ENCODE assay signal across 7 mouse cellular contexts in genomic region chrX:134540414-134541135, GRCm38 (mm10). TPM values are rescaled to one million over a fixed set of nuclear protein-coding genes. Genes with fewer than 3 reads are reported as not detected.
DNase-seq lines count a peak whose midpoint lies in the region; ATAC-seq and TF ChIP-seq lines count a peak whose summit lies in the region.

No protein-coding gene starts in this region.

- no peaks in the 10 kb centered on the region for H3K36me3 ChIP-seq in embryonic facial prominence, embryonic 14.5 days (ENCODE audit: control insufficient read depth, insufficient read depth, low read length)
- H3K36me3 ChIP-seq in hindbrain, postnatal 0 days (ENCODE audit: insufficient read depth, low read length): no peaks in the 10 kb centered on the region
- H3K36me3 ChIP-seq in liver, embryonic 15.5 days (replicated peaks): 0 out of 2 replicates have a peak, but pooled peaks cover 3% of the 10 kb centered on the region
- no peaks in the 10 kb centered on the region for H3K36me3 ChIP-seq in stomach, embryonic 15.5 days

- H3K4me1 ChIP-seq in embryonic facial prominence, embryonic 14.5 days (ENCODE audit: control insufficient read depth, insufficient read depth, low read length): no peaks in the 10 kb centered on the region
- no peaks in the 10 kb centered on the region for H3K4me1 ChIP-seq in hindbrain, postnatal 0 days (ENCODE audit: insufficient read depth, low read length)
- H3K4me1 ChIP-seq in liver, embryonic 15.5 days (replicated peaks): peaks cover 3% of the 10 kb centered on the region; the same call in 1 of the 2 replicates
- no peaks in the 10 kb centered on the region for H3K4me1 ChIP-seq in stomach, embryonic 15.5 days

- H3K4me3 ChIP-seq in embryonic facial prominence, embryonic 14.5 days (ENCODE audit: low read depth, low read length): peak overlapping the region; percentile 53
- H3K4me3 ChIP-seq in hindbrain, postnatal 0 days (ENCODE audit: low read length): peak overlapping the region; percentile 49
- peak overlapping the region; percentile 67 for H3K4me3 ChIP-seq in liver, embryonic 15.5 days (replicated peaks)
- peak overlapping the region; percentile 54 for H3K4me3 ChIP-seq in stomach, embryonic 15.5 days (replicated peaks)

- peak overlapping the region; percentile 57 for H3K4me2 ChIP-seq in embryonic facial prominence, embryonic 14.5 days (ENCODE audit: low read depth, low read length)
- H3K4me2 ChIP-seq in hindbrain, postnatal 0 days (ENCODE audit: low read depth, low read length): peak overlapping the region; percentile 65
- peak overlapping the region; percentile 77 for H3K4me2 ChIP-seq in liver, embryonic 15.5 days
- H3K4me2 ChIP-seq in stomach, embryonic 15.5 days: peak overlapping the region; percentile 53

- peak; percentile 7; the same call in 1 of the 2 replicates for TF ChIP-seq CTCF in hindbrain, postnatal 0 days (IDR thresholded peaks at IDR 0.05; ENCODE audit: low read depth)

- 27% methylated on average over 12 of the region's 12 CpGs for WGBS in embryonic facial prominence, embryonic 14.5 days
- 33% methylated on average over 12 of the region's 12 CpGs for WGBS in hindbrain, postnatal 0 days
- 26% methylated on average over 12 of the region's 12 CpGs for WGBS in liver, embryonic 15.5 days (ENCODE audit: insufficient replicate concordance)
- WGBS in stomach, embryonic 15.5 days: 23% methylated on average over 12 of the region's 12 CpGs

- no peaks in the 10 kb centered on the region for H3K27me3 ChIP-seq in embryonic facial prominence, embryonic 14.5 days (replicated peaks; ENCODE audit: control insufficient read depth, insufficient read depth, low read length)
- H3K27me3 ChIP-seq in hindbrain, postnatal 0 days (ENCODE audit: insufficient read depth, low read length): no peaks in the 10 kb centered on the region
- no peaks in the 10 kb centered on the region for H3K27me3 ChIP-seq in liver, embryonic 15.5 days
- no peaks in the 10 kb centered on the region for H3K27me3 ChIP-seq in stomach, embryonic 15.5 days (replicated peaks)

- no peak for ATAC-seq in embryonic facial prominence, embryonic 14.5 days (ENCODE audit: low read depth)
- no peak for ATAC-seq in hindbrain, postnatal 0 days
- ATAC-seq in liver, embryonic 15.5 days (ENCODE audit: insufficient read depth): 0 out of 2 replicates have a peak, but pooled peaks have one; percentile 6
- ATAC-seq in stomach, embryonic 15.5 days (ENCODE audit: insufficient read depth, low FRiP score, low read depth): no peak

- H3K27ac ChIP-seq in embryonic facial prominence, embryonic 14.5 days (replicated peaks; ENCODE audit: low read depth, low read length): no peak overlapping the region
- peak overlapping the region; percentile 20; the same call in 1 of the 2 replicates for H3K27ac ChIP-seq in hindbrain, postnatal 0 days
- peak overlapping the region; percentile 48; the same call in 1 of the 2 replicates for H3K27ac ChIP-seq in liver, embryonic 15.5 days (replicated peaks)
- H3K27ac ChIP-seq in stomach, embryonic 15.5 days: no peak overlapping the region

- H3K9me3 ChIP-seq in embryonic facial prominence, embryonic 14.5 days (ENCODE audit: control insufficient read depth, low read length): no peaks in the 10 kb centered on the region
- no peaks in the 10 kb centered on the region for H3K9me3 ChIP-seq in hindbrain, postnatal 0 days (ENCODE audit: low read length)
- no peaks in the 10 kb centered on the region for H3K9me3 ChIP-seq in liver, embryonic 15.5 days (replicated peaks)
- no peaks in the 10 kb centered on the region for H3K9me3 ChIP-seq in stomach, embryonic 15.5 days

- peak overlapping the region; percentile 68 for H3K9ac ChIP-seq in embryonic facial prominence, embryonic 14.5 days (ENCODE audit: low read depth, low read length)
- peak overlapping the region; percentile 53 for H3K9ac ChIP-seq in hindbrain, postnatal 0 days (replicated peaks; ENCODE audit: low read length)
- H3K9ac ChIP-seq in liver, embryonic 15.5 days: peak overlapping the region; percentile 60
- H3K9ac ChIP-seq in stomach, embryonic 15.5 days: no peak overlapping the region

- peak; percentile 57 for DNase-seq in 416B (ENCODE audit: low read depth)
- peak; percentile 50 for DNase-seq in CD4-positive helper T cell, adult 2 months (ENCODE audit: low read depth, low spot score)
- DNase-seq in embryonic facial prominence, embryonic 14.5 days (ENCODE audit: low spot score): peak; percentile 15
- DNase-seq in hindbrain, postnatal 0 days (ENCODE audit: low spot score): peak; percentile 16
- no peak for DNase-seq in ovary, postnatal 14 days (ENCODE audit: low spot score)

RNA-seq across cellular contexts. Expression of gene Timm8a1, which starts 1.1 kb away (rescaled TPM):
- 69.9 and 70.3 TPM in 2 replicates for polyA plus RNA-seq in embryonic facial prominence, embryonic 14.5 days (2014; fragmentation: Nextera tagmentation; extraction: Ambion mirVana)
- 6.8 and 7.6 TPM in 2 replicates for total RNA-seq in hindbrain, postnatal 0 days (2014; rRNA removed)
- 47.0 and 48.2 TPM in 2 replicates for polyA plus RNA-seq in hindbrain, postnatal 0 days (2015; fragmentation: Nextera tagmentation; extraction: Ambion mirVana)
- 71.0 and 76.1 TPM in 2 replicates for polyA plus RNA-seq in liver, embryonic 15.5 days (2015; fragmentation: Nextera tagmentation; extraction: Ambion mirVana)
- polyA plus RNA-seq in stomach, embryonic 15.5 days (2015; fragmentation: Nextera tagmentation; extraction: Ambion mirVana): 90.9 and 105 TPM in 2 replicates

RNA-seq across cellular contexts. Expression of gene Btk, which starts 42.8 kb away (rescaled TPM):
- polyA plus RNA-seq in embryonic facial prominence, embryonic 14.5 days (2014; fragmentation: Nextera tagmentation; extraction: Ambion mirVana): 1.4 and 2.1 TPM in 2 replicates
- 0.18 and 0.89 TPM in 2 replicates for total RNA-seq in hindbrain, postnatal 0 days (2014; rRNA removed)
- 0.44 and 0.76 TPM in 2 replicates for polyA plus RNA-seq in hindbrain, postnatal 0 days (2015; fragmentation: Nextera tagmentation; extraction: Ambion mirVana)
- polyA plus RNA-seq in liver, embryonic 15.5 days (2015; fragmentation: Nextera tagmentation; extraction: Ambion mirVana): 12.9 and 15.1 TPM in 2 replicates
- 2.4 and 3.3 TPM in 2 replicates for polyA plus RNA-seq in stomach, embryonic 15.5 days (2015; fragmentation: Nextera tagmentation; extraction: Ambion mirVana)

RNA-seq across cellular contexts. Expression of gene Rpl36a, which starts 44.9 kb away (rescaled TPM):
- polyA plus RNA-seq in embryonic facial prominence, embryonic 14.5 days (2014; fragmentation: Nextera tagmentation; extraction: Ambion mirVana): 496 and 585 TPM in 2 replicates
- total RNA-seq in hindbrain, postnatal 0 days (2014; rRNA removed): 166 and 269 TPM in 2 replicates
- 202 and 203 TPM in 2 replicates for polyA plus RNA-seq in hindbrain, postnatal 0 days (2015; fragmentation: Nextera tagmentation; extraction: Ambion mirVana)
- polyA plus RNA-seq in liver, embryonic 15.5 days (2015; fragmentation: Nextera tagmentation; extraction: Ambion mirVana): 193 and 254 TPM in 2 replicates
- 379 and 399 TPM in 2 replicates for polyA plus RNA-seq in stomach, embryonic 15.5 days (2015; fragmentation: Nextera tagmentation; extraction: Ambion mirVana)

Comparison
In these comparisons a context has a peak if more than half of its experiments do, and no peak if none do; other contexts are left out.
1. H3K27ac ChIP-seq: peak in hindbrain, postnatal 0 days (single experiment) and liver, embryonic 15.5 days (single experiment); none in embryonic facial prominence, embryonic 14.5 days (single experiment) and stomach, embryonic 15.5 days (single experiment).
2. Peak in every context shown above with its lines, with median percentiles within 50 percentile points of each other: H3K4me2 ChIP-seq and H3K4me3 ChIP-seq.